Mouse (Mus musculus) hindbrain, embryonic 14.5 days (tissue): Measurements from ENCODE around the gene Cnksr3. TPM values are rescaled to one million over a fixed set of nuclear protein-coding genes. Genes with fewer than 3 reads are reported as not detected.

ENCODE experiments used
- ATAC-seq: fragments of 200-750 bp; cut with Nextera tagmentation; 2 replicates; pipeline ENCODE4 v1.8.0; 2017; ENCODE audit warnings: moderate number of reproducible peaks, mild to moderate bottlenecking, moderate TSS enrichment, moderate library complexity; ENCODE audit not compliant: low FRiP score
- DNase-seq: peaks from one replicate; pipeline ENCODE4 v3.0.0-alpha.2; 2015; ENCODE audit warnings: low spot score
- H3K27ac ChIP-seq: fragments of 300-500 bp; sonication (generic); 2 replicates; pipeline ENCODE4 v1.5.1; 2014; ENCODE audit warnings: mild to moderate bottlenecking, moderate library complexity
- H3K27me3 ChIP-seq: fragments of 300-500 bp; sonication (generic); 2 replicates; pipeline ENCODE4 v1.6.1; 2014; ENCODE audit warnings: mild to moderate bottlenecking, low read length, mixed read lengths; ENCODE audit not compliant: control insufficient read depth, insufficient read depth
- H3K36me3 ChIP-seq: fragments of 300-500 bp; sonication (generic); replicated peaks from 2 replicates; pipeline ENCODE4 v1.6.1; 2014; ENCODE audit not compliant: control insufficient read depth, insufficient read depth
- H3K4me1 ChIP-seq: fragments of 300-500 bp; sonication (generic); replicated peaks from 2 replicates; pipeline ENCODE4 v1.6.1; 2014; ENCODE audit warnings: antibody characterized with exemption, low read length, mixed read lengths; ENCODE audit not compliant: control insufficient read depth, insufficient read depth
- H3K4me2 ChIP-seq: fragments of 300-500 bp; sonication (generic); replicated peaks from 2 replicates; pipeline ENCODE4 v1.6.1; 2014; ENCODE audit warnings: mild to moderate bottlenecking, moderate library complexity
- H3K4me3 ChIP-seq: fragments of 300-500 bp; sonication (generic); replicated peaks from 2 replicates; pipeline ENCODE4 v1.5.1; 2014; ENCODE audit warnings: mild to moderate bottlenecking, low read length
- H3K9ac ChIP-seq: fragments of 300-500 bp; sonication (generic); 2 replicates; pipeline ENCODE4 v1.6.1; 2014
- H3K9me3 ChIP-seq: fragments of 300-500 bp; sonication (generic); 2 replicates; pipeline ENCODE4 v1.6.1; 2016; ENCODE audit warnings: low read length; ENCODE audit not compliant: control insufficient read depth
- WGBS: fragments of 180-500 bp; shearing (Covaris S2); extraction: QIAGEN DNeasy Blood & Tissue Kit; methylation state at CpG from one replicate; pipeline ENCODE4 v1.1.7; 2014; 5-methylcytosine and 5-hydroxymethylcytosine counted together
- polyA plus RNA-seq: library from polyadenylated mRNA; unstranded; fragments of >200 nt; fragmentation: Nextera tagmentation; extraction: Ambion mirVana; gene quantifications from 2 replicates; pipeline ENCODE4 v1.2.1, GENCODE M21; 2014

Cnksr3 gene
- polyA plus RNA-seq, 1 experiment from 2014 or later: 3.0 TPM

DNA sequence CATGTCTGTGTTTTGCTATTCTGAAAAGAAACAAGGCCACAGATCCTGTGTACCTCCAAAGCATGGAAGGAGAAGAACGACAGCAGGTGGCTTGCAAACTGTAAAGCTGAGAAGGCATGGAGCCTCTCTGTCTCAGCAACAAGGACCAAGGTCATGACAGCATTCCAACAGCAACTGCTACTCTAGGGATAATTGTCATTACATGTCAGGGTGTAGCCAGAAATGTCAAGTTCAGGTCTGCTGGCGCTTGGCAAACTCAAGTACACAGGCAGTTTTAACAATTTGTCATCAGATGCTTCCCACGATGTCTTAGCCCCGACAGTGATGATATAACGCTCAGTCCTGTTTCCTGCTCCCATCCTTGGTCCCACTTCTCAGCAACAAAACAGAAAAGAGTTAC, 26.0 kb downstream of the Cnksr3 start:
- Histone ChIP-seq H3K36me3 (no peaks in the 10 kb centered on the region), H3K27me3 (no peaks in the 10 kb centered on the region), H3K4me1 (0 out of 2 replicates have a peak, but pooled peaks cover 6% of the 10 kb centered on the region), H3K9me3 (no peaks in the 10 kb centered on the region), H3K9ac (no peak overlapping the region), H3K4me3 (no peak overlapping the region), H3K27ac (no peak overlapping the region), H3K4me2 (no peak overlapping the region)
- DNase-seq (no peak), ATAC-seq (no peak)
- 92% methylated on average over 5 of the region's 5 CpGs for WGBS

DNA sequence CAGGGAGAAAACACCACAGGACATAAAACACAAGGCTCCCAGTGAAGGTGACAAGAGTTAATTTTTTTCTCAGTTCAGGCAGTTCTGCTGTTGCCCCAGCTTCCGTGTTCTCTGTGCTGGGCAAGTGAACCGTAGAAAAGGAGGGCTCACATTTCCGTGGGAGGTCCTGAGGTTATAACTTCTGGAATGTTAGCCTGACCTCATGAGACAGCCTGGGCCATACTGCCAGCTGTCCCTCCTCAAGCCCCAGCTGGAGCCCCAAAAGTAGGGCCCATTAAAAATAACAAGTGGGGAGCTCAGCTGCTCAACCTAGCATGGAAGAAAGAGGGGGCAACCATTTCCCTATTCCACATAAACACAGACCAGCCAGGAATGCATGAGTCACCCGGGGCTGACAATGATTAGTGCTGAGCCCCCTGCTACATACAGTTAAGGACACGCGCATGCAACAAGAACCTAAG, 28.8 kb downstream of the Cnksr3 start:
- H3K4me3 ChIP-seq: no peak overlapping the region
- H3K9ac ChIP-seq: no peak overlapping the region
- H3K27me3 ChIP-seq: no peaks in the 10 kb centered on the region
- WGBS: 41% methylated on average over 6 of the region's 6 CpGs
- 0 out of 2 replicates have a peak, but pooled peaks cover 6% of the 10 kb centered on the region for H3K4me1 ChIP-seq
- DNase-seq: no peak
- no peaks in the 10 kb centered on the region for H3K9me3 ChIP-seq
- ATAC-seq: no peak
- H3K36me3 ChIP-seq: no peaks in the 10 kb centered on the region
- no peak overlapping the region; the same call in 1 of the 2 replicates for H3K4me2 ChIP-seq
- 0 out of 2 replicates have a peak overlapping the region, but pooled peaks have one; percentile 14 for H3K27ac ChIP-seq

GRCm38 (mm10) chr10:7182555-7183170, 29.4 kb downstream of the Cnksr3 start:
- no peak overlapping the region for H3K9ac ChIP-seq
- no peak overlapping the region for H3K4me3 ChIP-seq
- 68% methylated on average over 12 of the region's 12 CpGs for WGBS
- H3K27ac ChIP-seq: 0 out of 2 replicates have a peak overlapping the region, but pooled peaks have one; percentile 14
- H3K9me3 ChIP-seq: no peaks in the 10 kb centered on the region
- H3K36me3 ChIP-seq: no peaks in the 10 kb centered on the region
- no peak overlapping the region; the same call in 1 of the 2 replicates for H3K4me2 ChIP-seq
- DNase-seq (no peak), ATAC-seq (no peak)
- H3K4me1 ChIP-seq: 0 out of 2 replicates have a peak, but pooled peaks cover 6% of the 10 kb centered on the region
- H3K27me3 ChIP-seq: no peaks in the 10 kb centered on the region

GRCm38 (mm10) chr10:7180296-7180695, 31.7 kb downstream of the Cnksr3 start:
- DNase-seq (no peak), ATAC-seq (no peak)
- H3K9me3 ChIP-seq: no peaks in the 10 kb centered on the region
- H3K4me1 ChIP-seq: 0 out of 2 replicates have a peak, but pooled peaks cover 6% of the 10 kb centered on the region
- no peak overlapping the region for H3K4me3 ChIP-seq
- H3K36me3 ChIP-seq: no peaks in the 10 kb centered on the region
- H3K27me3 ChIP-seq: no peaks in the 10 kb centered on the region
- 88% methylated on average over 5 of the region's 5 CpGs for WGBS
- H3K4me2 ChIP-seq: no peak overlapping the region
- no peak overlapping the region for H3K27ac ChIP-seq
- H3K9ac ChIP-seq: no peak overlapping the region

DNA sequence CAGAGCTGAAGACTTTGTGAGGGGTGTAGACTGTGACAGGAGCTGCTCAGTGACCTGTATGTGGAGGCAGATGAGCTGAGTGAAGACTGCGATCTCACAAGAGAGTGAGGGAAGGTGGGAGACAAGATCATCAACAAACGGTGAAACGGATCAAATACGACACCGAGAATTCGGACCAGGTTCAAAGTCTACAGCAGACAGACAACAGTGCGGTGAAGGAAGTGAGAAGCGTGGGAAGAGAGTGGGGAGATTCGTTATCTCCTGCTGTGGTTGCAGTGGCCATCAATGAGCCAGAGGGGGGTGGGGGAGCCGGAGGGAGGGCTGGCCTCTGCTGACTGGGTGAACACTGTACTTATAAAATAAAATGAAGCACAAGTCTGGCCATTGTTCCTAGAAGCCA, 33.5 kb downstream of the Cnksr3 start:
- Histone ChIP-seq H3K27ac (no peak overlapping the region), H3K9me3 (no peaks in the 10 kb centered on the region), H3K9ac (no peak overlapping the region), H3K36me3 (no peaks in the 10 kb centered on the region), H3K4me2 (no peak overlapping the region), H3K4me1 (0 out of 2 replicates have a peak, but pooled peaks cover 6% of the 10 kb centered on the region), H3K4me3 (no peak overlapping the region), H3K27me3 (no peaks in the 10 kb centered on the region)
- DNase-seq (no peak), ATAC-seq (no peak)
- WGBS: 85% methylated on average over 10 of the region's 10 CpGs

GRCm38 (mm10) chr10:7176205-7176910, 35.7 kb downstream of the Cnksr3 start:
- DNase-seq (no peak), ATAC-seq (no peak)
- H3K36me3 ChIP-seq: no peaks in the 10 kb centered on the region
- H3K4me2 ChIP-seq: no peak overlapping the region
- H3K27ac ChIP-seq: no peak overlapping the region
- no peaks in the 10 kb centered on the region for H3K4me1 ChIP-seq
- H3K9me3 ChIP-seq: no peaks in the 10 kb centered on the region
- no peak overlapping the region for H3K9ac ChIP-seq
- no peaks in the 10 kb centered on the region for H3K27me3 ChIP-seq
- WGBS: 94% methylated on average over 8 of the region's 8 CpGs
- no peak overlapping the region for H3K4me3 ChIP-seq

DNA sequence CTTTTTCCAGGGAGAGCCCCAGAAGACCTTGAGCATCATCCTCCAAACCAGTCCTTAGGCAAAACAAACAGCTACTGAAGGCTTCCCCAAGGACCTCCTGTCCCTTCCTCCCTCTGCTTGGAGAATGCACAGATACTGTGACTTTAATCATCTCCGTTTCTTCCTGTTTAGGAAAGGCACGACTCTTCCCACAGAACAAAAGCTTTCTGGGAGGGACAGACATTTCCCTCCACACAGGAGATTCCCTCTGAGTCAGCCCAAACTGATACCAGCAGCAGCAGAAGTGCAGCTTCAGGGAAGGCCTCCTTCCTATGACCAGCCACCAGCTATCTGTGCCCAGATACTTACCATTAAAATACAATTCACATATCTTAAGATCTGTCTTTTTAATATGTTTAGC, 37.6 kb downstream of the Cnksr3 start:
- Histone ChIP-seq H3K9me3 (no peaks in the 10 kb centered on the region), H3K27me3 (no peaks in the 10 kb centered on the region), H3K9ac (no peak overlapping the region), H3K4me3 (no peak overlapping the region), H3K36me3 (no peaks in the 10 kb centered on the region), H3K27ac (no peak overlapping the region), H3K4me2 (no peak overlapping the region), H3K4me1 (no peaks in the 10 kb centered on the region)
- no peak for ATAC-seq
- no peak for DNase-seq
- 58% methylated on average over 2 of the region's 2 CpGs for WGBS

GRCm38 (mm10) chr10:7173098-7173497, 38.9 kb downstream of the Cnksr3 start:
- Histone ChIP-seq H3K9ac (no peak overlapping the region), H3K27me3 (no peaks in the 10 kb centered on the region), H3K4me1 (no peaks in the 10 kb centered on the region), H3K9me3 (no peaks in the 10 kb centered on the region), H3K4me2 (no peak overlapping the region), H3K27ac (no peak overlapping the region), H3K4me3 (no peak overlapping the region), H3K36me3 (no peaks in the 10 kb centered on the region)
- no peak for ATAC-seq
- DNase-seq: no peak
- WGBS: 94% methylated on average over 1 of the region's 1 CpGs

GRCm38 (mm10) chr10:7170434-7170833, 41.6 kb downstream of the Cnksr3 start:
- no peaks in the 10 kb centered on the region for H3K27me3 ChIP-seq
- no peaks in the 10 kb centered on the region for H3K36me3 ChIP-seq
- ATAC-seq: no peak
- WGBS: 96% methylated on average over 3 of the region's 3 CpGs
- no peaks in the 10 kb centered on the region for H3K4me1 ChIP-seq
- DNase-seq: no peak
- no peak overlapping the region for H3K4me3 ChIP-seq
- no peak overlapping the region for H3K27ac ChIP-seq
- no peak overlapping the region for H3K4me2 ChIP-seq
- no peak overlapping the region for H3K9ac ChIP-seq
- no peaks in the 10 kb centered on the region for H3K9me3 ChIP-seq
